Mouse (Mus musculus): ENCODE data around the gene Polr2a. TPM values are rescaled to one million over a fixed set of nuclear protein-coding genes. Genes with fewer than 3 reads are reported as not detected.

The Polr2a gene
- 7.7 TPM for polyA plus RNA-seq (2014; fragmentation: Illumina TruSeq; extraction: RNeasy Lipid Tissue Mini Kit (QIAGEN cat#74804); ENCODE audit: low read depth, low replicate concordance)

GRCm38 (mm10) chr11:69758478-69758970 is at the start of gene Polr2a:
TSS of gene Polr2a (minus strand) at chr11:69758637.

DNA sequence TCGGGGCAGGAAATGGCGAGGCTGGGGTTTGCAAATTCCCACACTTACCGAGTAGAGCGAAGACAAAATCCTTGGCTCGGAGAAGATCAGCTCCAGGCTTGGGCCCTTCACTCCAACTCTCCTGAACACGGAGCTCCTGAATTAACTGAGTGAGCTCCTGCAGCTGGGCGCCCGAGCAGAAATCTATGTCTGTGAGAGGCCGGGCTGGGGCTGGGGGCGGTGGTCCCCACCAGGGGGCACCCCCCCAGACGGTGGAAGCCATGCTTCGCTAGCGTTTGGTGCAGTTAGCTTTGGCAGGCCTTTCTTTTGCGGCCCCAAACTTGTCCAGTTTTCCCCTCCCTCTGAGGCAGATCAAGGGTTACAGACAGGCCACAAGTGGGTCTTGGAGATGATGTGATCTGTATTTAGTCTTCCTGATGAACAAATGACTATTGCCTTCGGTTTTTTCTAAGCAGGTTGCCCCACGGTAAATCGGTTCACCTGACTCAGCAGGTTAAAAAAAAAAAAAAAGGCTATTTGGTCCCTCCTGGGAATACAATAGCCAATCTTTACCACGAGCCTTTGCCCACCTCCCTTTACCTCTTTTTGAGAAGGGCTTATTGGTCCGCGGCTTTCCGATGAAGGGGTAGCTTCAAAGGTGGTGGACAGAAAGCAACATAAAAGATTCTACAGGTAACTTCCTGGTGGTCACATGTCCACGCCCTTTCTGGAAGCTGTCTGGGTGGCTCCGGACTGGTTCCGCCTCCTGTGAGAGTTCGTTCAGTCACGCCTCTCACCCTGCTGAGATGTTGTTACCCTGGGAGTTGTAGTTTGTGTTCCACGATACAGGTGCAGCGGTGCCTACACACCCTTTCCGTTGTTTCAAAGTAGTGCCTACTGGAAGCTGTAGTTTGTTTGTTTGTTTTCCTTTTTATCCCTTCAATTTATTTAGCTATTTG is 46.8 kb upstream of the Polr2a start, which contains the start of gene Tmem102:
Tmem102 (minus strand) TSS at position 653 of the 938 bp plus-strand sequence.

GRCm38 (mm10) chr11:69801379-69801977 is 43.0 kb upstream of the Polr2a start, which contains the start of gene Fgf11:
TSS of gene Fgf11 (minus strand) at chr11:69801857.

DNA sequence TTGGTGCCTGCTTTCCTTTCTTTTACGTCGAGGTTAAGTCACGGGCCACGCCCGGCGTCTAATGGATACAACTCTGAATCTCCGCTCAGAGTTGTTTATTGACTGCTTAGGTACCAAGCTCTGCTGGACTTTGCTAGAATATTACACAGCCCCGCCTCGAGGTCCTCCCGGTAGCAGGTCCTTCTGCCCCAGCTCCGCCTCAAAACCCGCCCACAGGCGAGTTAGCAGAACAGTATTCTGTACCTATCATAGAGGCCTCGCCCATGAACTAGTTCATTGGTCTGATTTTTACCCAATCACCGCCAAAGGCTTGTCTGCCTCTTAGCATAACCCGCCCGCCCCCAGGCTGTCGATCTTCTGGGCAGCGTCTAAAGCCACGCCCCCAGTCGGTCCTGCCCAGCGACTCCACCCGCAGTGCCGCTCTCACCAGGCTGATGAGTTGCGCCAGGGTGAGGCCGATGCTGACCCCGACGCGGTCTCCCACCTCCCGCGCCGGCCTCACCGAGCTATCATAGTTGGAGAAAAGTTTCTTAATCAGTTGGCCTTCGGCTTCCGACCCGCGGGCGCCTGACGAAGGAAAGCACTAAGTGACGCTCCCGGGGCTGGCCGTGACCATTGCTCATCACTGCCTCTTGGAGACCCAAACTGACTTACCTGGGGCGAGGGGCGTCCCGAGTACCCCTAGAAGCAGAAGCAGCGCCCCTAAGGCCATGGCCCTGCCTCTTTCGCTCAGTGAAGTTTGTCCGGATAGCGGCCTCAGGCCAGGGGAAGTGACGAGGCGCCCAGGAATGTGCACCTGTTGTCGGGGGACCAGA is 36.9 kb upstream of the Polr2a start, which contains the start of gene Chrnb1:
Chrnb1 (minus strand) TSS at position 776 of the 815 bp plus-strand sequence.

DNA sequence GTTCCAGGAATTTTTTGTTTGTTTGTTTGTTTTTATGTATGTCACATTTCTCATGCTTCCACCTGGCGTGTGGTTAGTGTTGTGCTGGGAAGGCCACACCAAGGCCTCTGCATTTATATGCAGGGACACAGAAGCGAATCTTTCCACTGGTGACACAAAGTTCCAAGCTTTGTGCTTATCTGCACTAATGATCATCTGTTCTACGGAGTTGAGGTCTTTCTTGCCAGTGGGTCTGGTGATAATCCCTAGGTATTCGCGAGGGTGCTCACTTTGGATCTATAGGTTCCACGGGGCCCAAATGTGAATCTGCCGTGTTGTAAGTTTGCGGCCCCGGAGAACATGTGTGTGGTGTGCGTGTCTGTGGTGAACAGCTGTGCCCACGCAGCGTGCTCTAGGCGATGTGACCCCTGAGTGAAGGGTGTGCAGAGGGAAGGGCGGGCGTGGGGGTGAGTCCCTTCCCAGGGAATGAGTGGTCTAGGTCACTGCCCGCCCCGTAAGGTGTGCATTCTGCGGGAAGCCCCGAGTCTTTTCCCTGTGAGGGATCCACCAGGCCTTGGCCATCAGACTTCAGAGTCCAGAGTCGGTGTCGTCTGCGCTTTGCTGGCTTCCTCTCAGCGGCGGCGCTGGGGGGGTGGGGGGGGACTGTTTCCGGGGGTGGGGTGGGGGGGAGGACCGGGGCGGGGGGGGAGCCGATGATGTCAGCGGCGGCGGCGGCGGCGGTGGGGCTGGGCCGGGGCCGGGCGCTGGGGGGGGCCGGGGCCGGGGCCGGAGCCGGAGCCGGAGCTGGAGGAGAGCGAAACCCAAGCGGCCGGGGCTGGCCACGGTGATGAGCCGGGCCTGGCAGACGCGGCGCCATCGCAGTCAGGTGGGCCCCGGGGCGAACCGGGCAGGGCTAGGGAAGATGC is 7.0 kb upstream of the Polr2a start, which contains the start of gene Zbtb4:
Zbtb4 (plus strand) TSS at position 692 of the 905 bp plus-strand sequence.

GRCm38 (mm10) chr11:69761868-69762267 is 3.4 kb upstream of the Polr2a start, which contains the start of gene Slc35g3:
TSS of gene Slc35g3 (minus strand) at chr11:69761968.

DNA sequence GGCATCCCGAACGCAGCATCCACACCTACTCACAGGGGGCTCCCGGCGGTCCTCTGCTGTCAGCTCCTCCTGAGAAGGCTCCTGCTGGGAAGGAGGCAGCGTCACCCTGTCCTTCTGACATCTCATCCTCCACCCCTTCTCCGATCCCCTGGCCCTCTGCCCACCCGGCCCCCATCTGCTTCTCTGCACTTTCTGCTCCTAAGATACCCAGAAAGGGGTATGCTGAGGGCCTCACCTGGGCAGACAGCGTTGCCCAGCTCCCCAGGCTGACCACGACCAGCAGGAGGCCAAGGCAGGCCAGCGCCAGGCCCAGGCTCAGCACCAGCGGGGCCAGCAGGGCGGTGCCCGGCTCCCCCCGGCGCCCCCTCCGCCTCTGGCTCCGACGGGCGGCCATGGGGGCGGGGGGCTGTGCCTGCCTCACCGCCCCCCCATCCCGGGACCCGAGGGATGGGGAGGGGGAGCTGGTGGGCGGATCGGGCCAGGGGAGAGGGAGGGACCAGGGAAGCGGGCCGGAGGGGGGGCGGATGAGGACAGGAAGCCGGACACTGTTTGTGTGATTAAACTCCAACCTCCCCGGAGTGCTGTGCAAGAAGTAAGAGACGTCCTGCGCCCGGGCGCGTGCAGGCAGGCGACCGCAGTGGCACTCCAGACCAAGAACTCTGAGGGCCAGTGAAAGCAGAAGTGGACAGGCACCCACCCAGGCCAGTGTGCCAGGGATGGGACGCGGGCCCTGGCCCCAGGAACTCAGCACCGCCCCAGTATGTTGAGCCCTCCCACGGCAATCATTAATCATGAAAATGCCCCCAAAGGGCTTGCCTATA is 62.9 kb downstream of the Polr2a start, which contains the start of the genes Tnfsf12 and Tnfsfm13:
Tnfsf12 (minus strand) TSS at position 489 of the 821 bp plus-strand sequence.
Tnfsfm13 (minus strand) TSS at position 738 of the 821 bp plus-strand sequence.

DNA sequence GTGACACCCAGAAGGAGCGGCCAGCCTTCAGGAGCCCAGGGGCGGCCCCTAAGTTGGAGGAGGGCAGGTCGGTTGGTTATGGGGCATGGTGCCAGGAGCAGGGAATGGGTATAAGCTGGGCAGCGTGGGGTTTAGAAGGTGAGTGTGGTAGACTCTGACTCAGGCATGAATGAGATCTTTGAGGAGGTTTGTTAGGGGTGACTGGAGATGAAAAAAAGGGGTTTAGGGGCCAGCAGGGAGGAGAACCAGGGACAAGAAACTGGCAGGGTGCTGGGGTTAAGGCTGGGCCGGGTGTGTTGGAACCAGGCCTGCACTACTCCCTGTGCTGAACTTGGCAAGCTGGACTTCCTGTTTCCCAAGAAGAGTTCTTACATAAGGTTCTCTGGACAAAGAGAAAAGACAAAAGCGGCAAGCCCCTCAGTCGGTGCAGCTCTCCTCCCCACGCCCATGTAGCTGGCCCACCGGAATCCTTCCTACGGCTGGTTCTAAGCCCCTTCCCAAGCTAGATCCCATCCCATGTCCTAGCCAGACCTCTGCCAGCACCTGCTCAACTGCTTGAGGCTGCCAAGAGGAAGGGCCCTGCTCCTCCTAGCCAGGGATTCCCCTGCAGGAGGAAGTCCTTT is 72.8 kb downstream of the Polr2a start, which contains the start of gene Tnfsf13:
Tnfsf13 (minus strand) TSS at position 259 of the 623 bp plus-strand sequence.

Other genes with a start within 250 kb of the Polr2a start
- not detected for gene Dnah2, start 209.5 kb downstream of the Polr2a start, polyA plus RNA-seq (2014; fragmentation: Illumina TruSeq; extraction: RNeasy Lipid Tissue Mini Kit (QIAGEN cat#74804); ENCODE audit: low read depth, low replicate concordance)
- gene Efnb3, start 198.4 kb downstream of the Polr2a start, polyA plus RNA-seq (2014; fragmentation: Illumina TruSeq; extraction: RNeasy Lipid Tissue Mini Kit (QIAGEN cat#74804); ENCODE audit: low read depth, low replicate concordance) = not detected
- 1.1 TPM for gene Wrap53, start 178.4 kb downstream of the Polr2a start, polyA plus RNA-seq (2014; fragmentation: Illumina TruSeq; extraction: RNeasy Lipid Tissue Mini Kit (QIAGEN cat#74804); ENCODE audit: low read depth, low replicate concordance)
- gene Trp53, start 178.3 kb downstream of the Polr2a start, polyA plus RNA-seq (2014; fragmentation: Illumina TruSeq; extraction: RNeasy Lipid Tissue Mini Kit (QIAGEN cat#74804); ENCODE audit: low read depth, low replicate concordance) = 3.8 TPM
- 0.13 TPM for gene Atp1b2, start 152.7 kb downstream of the Polr2a start, polyA plus RNA-seq (2014; fragmentation: Illumina TruSeq; extraction: RNeasy Lipid Tissue Mini Kit (QIAGEN cat#74804); ENCODE audit: low read depth, low replicate concordance)
- gene Shbg, start 140.7 kb downstream of the Polr2a start, polyA plus RNA-seq (2014; fragmentation: Illumina TruSeq; extraction: RNeasy Lipid Tissue Mini Kit (QIAGEN cat#74804); ENCODE audit: low read depth, low replicate concordance) = not detected
- 8.5 TPM for gene Sat2, start 136.6 kb downstream of the Polr2a start, polyA plus RNA-seq (2014; fragmentation: Illumina TruSeq; extraction: RNeasy Lipid Tissue Mini Kit (QIAGEN cat#74804); ENCODE audit: low read depth, low replicate concordance)
- gene Fxr2, start 125.6 kb downstream of the Polr2a start, polyA plus RNA-seq (2014; fragmentation: Illumina TruSeq; extraction: RNeasy Lipid Tissue Mini Kit (QIAGEN cat#74804); ENCODE audit: low read depth, low replicate concordance) = 7.8 TPM
- gene Sox15, start 103.3 kb downstream of the Polr2a start, polyA plus RNA-seq (2014; fragmentation: Illumina TruSeq; extraction: RNeasy Lipid Tissue Mini Kit (QIAGEN cat#74804); ENCODE audit: low read depth, low replicate concordance) = not detected
- 22.1 TPM for gene Mpdu1, start 96.0 kb downstream of the Polr2a start, polyA plus RNA-seq (2014; fragmentation: Illumina TruSeq; extraction: RNeasy Lipid Tissue Mini Kit (QIAGEN cat#74804); ENCODE audit: low read depth, low replicate concordance)
- 3.8 TPM for gene Cd68, start 92.5 kb downstream of the Polr2a start, polyA plus RNA-seq (2014; fragmentation: Illumina TruSeq; extraction: RNeasy Lipid Tissue Mini Kit (QIAGEN cat#74804); ENCODE audit: low read depth, low replicate concordance)
- gene Eif4a1, start 86.2 kb downstream of the Polr2a start, polyA plus RNA-seq (2014; fragmentation: Illumina TruSeq; extraction: RNeasy Lipid Tissue Mini Kit (QIAGEN cat#74804); ENCODE audit: low read depth, low replicate concordance) = 340 TPM
- 33.7 TPM for gene Senp3, start 76.6 kb downstream of the Polr2a start, polyA plus RNA-seq (2014; fragmentation: Illumina TruSeq; extraction: RNeasy Lipid Tissue Mini Kit (QIAGEN cat#74804); ENCODE audit: low read depth, low replicate concordance)
- 2.8 TPM for gene Tnfsf13, start 72.9 kb downstream of the Polr2a start, polyA plus RNA-seq (2014; fragmentation: Illumina TruSeq; extraction: RNeasy Lipid Tissue Mini Kit (QIAGEN cat#74804); ENCODE audit: low read depth, low replicate concordance)
- 1.5 TPM for gene Tnfsf12, start 62.8 kb downstream of the Polr2a start, polyA plus RNA-seq (2014; fragmentation: Illumina TruSeq; extraction: RNeasy Lipid Tissue Mini Kit (QIAGEN cat#74804); ENCODE audit: low read depth, low replicate concordance)
- not detected for gene Tnfsfm13, start 62.5 kb downstream of the Polr2a start, polyA plus RNA-seq (2014; fragmentation: Illumina TruSeq; extraction: RNeasy Lipid Tissue Mini Kit (QIAGEN cat#74804); ENCODE audit: low read depth, low replicate concordance)
- gene Slc35g3, start 3.3 kb upstream of the Polr2a start, polyA plus RNA-seq (2014; fragmentation: Illumina TruSeq; extraction: RNeasy Lipid Tissue Mini Kit (QIAGEN cat#74804); ENCODE audit: low read depth, low replicate concordance) = not detected
- gene Zbtb4, start 7.3 kb upstream of the Polr2a start, polyA plus RNA-seq (2014; fragmentation: Illumina TruSeq; extraction: RNeasy Lipid Tissue Mini Kit (QIAGEN cat#74804); ENCODE audit: low read depth, low replicate concordance) = 4.1 TPM
- gene Chrnb1, start 37.3 kb upstream of the Polr2a start, polyA plus RNA-seq (2014; fragmentation: Illumina TruSeq; extraction: RNeasy Lipid Tissue Mini Kit (QIAGEN cat#74804); ENCODE audit: low read depth, low replicate concordance) = 0.58 TPM
- 0.29 TPM for gene Fgf11, start 43.2 kb upstream of the Polr2a start, polyA plus RNA-seq (2014; fragmentation: Illumina TruSeq; extraction: RNeasy Lipid Tissue Mini Kit (QIAGEN cat#74804); ENCODE audit: low read depth, low replicate concordance)
- gene Tmem102, start 47.0 kb upstream of the Polr2a start, polyA plus RNA-seq (2014; fragmentation: Illumina TruSeq; extraction: RNeasy Lipid Tissue Mini Kit (QIAGEN cat#74804); ENCODE audit: low read depth, low replicate concordance) = 3.6 TPM
- gene Gm39566, start 56.7 kb upstream of the Polr2a start, polyA plus RNA-seq (2014; fragmentation: Illumina TruSeq; extraction: RNeasy Lipid Tissue Mini Kit (QIAGEN cat#74804); ENCODE audit: low read depth, low replicate concordance) = not detected
- gene Spem2, start 59.8 kb upstream of the Polr2a start, polyA plus RNA-seq (2014; fragmentation: Illumina TruSeq; extraction: RNeasy Lipid Tissue Mini Kit (QIAGEN cat#74804); ENCODE audit: low read depth, low replicate concordance) = not detected
- gene Spem1, start 63.5 kb upstream of the Polr2a start, polyA plus RNA-seq (2014; fragmentation: Illumina TruSeq; extraction: RNeasy Lipid Tissue Mini Kit (QIAGEN cat#74804); ENCODE audit: low read depth, low replicate concordance) = not detected
- 0.11 TPM for gene Nlgn2, start 79.1 kb upstream of the Polr2a start, polyA plus RNA-seq (2014; fragmentation: Illumina TruSeq; extraction: RNeasy Lipid Tissue Mini Kit (QIAGEN cat#74804); ENCODE audit: low read depth, low replicate concordance)
- gene Tmem256, start 79.9 kb upstream of the Polr2a start, polyA plus RNA-seq (2014; fragmentation: Illumina TruSeq; extraction: RNeasy Lipid Tissue Mini Kit (QIAGEN cat#74804); ENCODE audit: low read depth, low replicate concordance) = 58.8 TPM
- gene Plscr3, start 87.7 kb upstream of the Polr2a start, polyA plus RNA-seq (2014; fragmentation: Illumina TruSeq; extraction: RNeasy Lipid Tissue Mini Kit (QIAGEN cat#74804); ENCODE audit: low read depth, low replicate concordance) = 1.1 TPM
- not detected for gene Tnk1, start 100.1 kb upstream of the Polr2a start, polyA plus RNA-seq (2014; fragmentation: Illumina TruSeq; extraction: RNeasy Lipid Tissue Mini Kit (QIAGEN cat#74804); ENCODE audit: low read depth, low replicate concordance)
- not detected for gene Tmem95, start 119.4 kb upstream of the Polr2a start, polyA plus RNA-seq (2014; fragmentation: Illumina TruSeq; extraction: RNeasy Lipid Tissue Mini Kit (QIAGEN cat#74804); ENCODE audit: low read depth, low replicate concordance)
- gene Kctd11, start 122.8 kb upstream of the Polr2a start, polyA plus RNA-seq (2014; fragmentation: Illumina TruSeq; extraction: RNeasy Lipid Tissue Mini Kit (QIAGEN cat#74804); ENCODE audit: low read depth, low replicate concordance) = 0.42 TPM
- gene Acap1, start 136.9 kb upstream of the Polr2a start, polyA plus RNA-seq (2014; fragmentation: Illumina TruSeq; extraction: RNeasy Lipid Tissue Mini Kit (QIAGEN cat#74804); ENCODE audit: low read depth, low replicate concordance) = 0.40 TPM
- gene 2810408A11Rik, start 142.3 kb upstream of the Polr2a start, polyA plus RNA-seq (2014; fragmentation: Illumina TruSeq; extraction: RNeasy Lipid Tissue Mini Kit (QIAGEN cat#74804); ENCODE audit: low read depth, low replicate concordance) = not detected
- 3.0 TPM for gene Neurl4, start 142.4 kb upstream of the Polr2a start, polyA plus RNA-seq (2014; fragmentation: Illumina TruSeq; extraction: RNeasy Lipid Tissue Mini Kit (QIAGEN cat#74804); ENCODE audit: low read depth, low replicate concordance)
- gene Gps2, start 155.3 kb upstream of the Polr2a start, polyA plus RNA-seq (2014; fragmentation: Illumina TruSeq; extraction: RNeasy Lipid Tissue Mini Kit (QIAGEN cat#74804); ENCODE audit: low read depth, low replicate concordance) = 9.6 TPM
- gene Eif5a, start 163.3 kb upstream of the Polr2a start, polyA plus RNA-seq (2014; fragmentation: Illumina TruSeq; extraction: RNeasy Lipid Tissue Mini Kit (QIAGEN cat#74804); ENCODE audit: low read depth, low replicate concordance) = 155 TPM
- not detected for gene Ybx2, start 177.2 kb upstream of the Polr2a start, polyA plus RNA-seq (2014; fragmentation: Illumina TruSeq; extraction: RNeasy Lipid Tissue Mini Kit (QIAGEN cat#74804); ENCODE audit: low read depth, low replicate concordance)
- gene Slc2a4, start 189.6 kb upstream of the Polr2a start, polyA plus RNA-seq (2014; fragmentation: Illumina TruSeq; extraction: RNeasy Lipid Tissue Mini Kit (QIAGEN cat#74804); ENCODE audit: low read depth, low replicate concordance) = not detected
- gene Cldn7, start 206.1 kb upstream of the Polr2a start, polyA plus RNA-seq (2014; fragmentation: Illumina TruSeq; extraction: RNeasy Lipid Tissue Mini Kit (QIAGEN cat#74804); ENCODE audit: low read depth, low replicate concordance) = 0.40 TPM
- 25.5 TPM for gene Ctdnep1, start 222.5 kb upstream of the Polr2a start, polyA plus RNA-seq (2014; fragmentation: Illumina TruSeq; extraction: RNeasy Lipid Tissue Mini Kit (QIAGEN cat#74804); ENCODE audit: low read depth, low replicate concordance)
- 9.7 TPM for gene Elp5, start 223.9 kb upstream of the Polr2a start, polyA plus RNA-seq (2014; fragmentation: Illumina TruSeq; extraction: RNeasy Lipid Tissue Mini Kit (QIAGEN cat#74804); ENCODE audit: low read depth, low replicate concordance)
- gene Gabarap, start 232.5 kb upstream of the Polr2a start, polyA plus RNA-seq (2014; fragmentation: Illumina TruSeq; extraction: RNeasy Lipid Tissue Mini Kit (QIAGEN cat#74804); ENCODE audit: low read depth, low replicate concordance) = 367 TPM
- 7.1 TPM for gene Phf23, start 237.1 kb upstream of the Polr2a start, polyA plus RNA-seq (2014; fragmentation: Illumina TruSeq; extraction: RNeasy Lipid Tissue Mini Kit (QIAGEN cat#74804); ENCODE audit: low read depth, low replicate concordance)
- 0.37 TPM for gene Dvl2, start 242.0 kb upstream of the Polr2a start, polyA plus RNA-seq (2014; fragmentation: Illumina TruSeq; extraction: RNeasy Lipid Tissue Mini Kit (QIAGEN cat#74804); ENCODE audit: low read depth, low replicate concordance)